Mouse (Mus musculus) lung, postnatal 10 days (tissue): ENCODE results near the gene Kcns3.
A peak's percentile ranks its signal among the peaks of the same experiment; 100 is the strongest.

Experiments
- DNase-seq: peaks from one replicate; pipeline ENCODE4 v3.0.0; 2021

The Kcns3 gene

GRCm38 (mm10) chr12:11151015-11151414, at the start of gene Kcns3:
TSS of gene Kcns3 (minus strand) at chr12:11151056.
- no peak for DNase-seq

GRCm38 (mm10) chr12:11198551-11198950, 47.7 kb upstream of the Kcns3 start:
- no peak for DNase-seq

GRCm38 (mm10) chr12:11198026-11198425, 47.2 kb upstream of the Kcns3 start:
- no peak for DNase-seq

GRCm38 (mm10) chr12:11196830-11197229, 46.0 kb upstream of the Kcns3 start:
- no peak for DNase-seq

GRCm38 (mm10) chr12:11196142-11196597, 45.3 kb upstream of the Kcns3 start:
- DNase-seq, result peak; percentile 85

- DNase-seq, result peak; percentile 33
These were observed 44.2 kb upstream of the Kcns3 start for GRCm38 (mm10) chr12:11195031-11195430.

DNA sequence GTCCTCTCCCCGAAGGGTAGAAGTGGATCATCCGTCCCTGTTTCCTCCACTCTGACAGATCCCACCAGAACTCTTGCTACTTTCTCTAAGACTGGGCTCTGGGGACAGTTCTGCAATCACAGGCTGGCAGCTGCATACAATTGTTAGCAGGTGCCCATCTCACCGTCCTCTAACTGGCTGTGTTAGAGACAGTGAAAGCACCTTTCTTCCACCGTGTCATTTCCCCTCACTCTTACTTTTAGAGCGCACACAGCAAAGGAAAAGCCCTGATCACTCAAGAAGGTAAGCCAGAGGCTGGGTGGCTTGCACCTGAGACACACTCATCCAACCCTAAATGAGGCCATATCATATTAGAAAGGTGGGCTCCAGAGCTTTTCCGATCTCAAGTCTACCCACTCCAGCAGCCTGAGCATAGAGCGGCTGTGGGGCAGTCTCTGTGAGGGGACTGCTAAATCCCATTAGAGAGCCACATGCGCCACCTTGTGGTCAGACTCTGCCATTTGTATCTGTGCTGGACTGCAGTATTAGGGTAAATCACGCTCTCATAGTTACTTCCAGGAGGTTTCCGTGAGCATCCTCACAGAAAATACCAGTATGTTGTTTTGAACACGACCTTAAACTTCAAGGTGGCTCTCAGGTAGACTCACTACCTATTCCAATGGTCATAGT, 27.8 kb upstream of the Kcns3 start:
- peak; percentile 92 for DNase-seq

GRCm38 (mm10) chr12:11177408-11178394, 26.8 kb upstream of the Kcns3 start:
- peak; percentile 53 for DNase-seq

GRCm38 (mm10) chr12:11158670-11159069, 7.8 kb upstream of the Kcns3 start:
- no peak for DNase-seq

DNA sequence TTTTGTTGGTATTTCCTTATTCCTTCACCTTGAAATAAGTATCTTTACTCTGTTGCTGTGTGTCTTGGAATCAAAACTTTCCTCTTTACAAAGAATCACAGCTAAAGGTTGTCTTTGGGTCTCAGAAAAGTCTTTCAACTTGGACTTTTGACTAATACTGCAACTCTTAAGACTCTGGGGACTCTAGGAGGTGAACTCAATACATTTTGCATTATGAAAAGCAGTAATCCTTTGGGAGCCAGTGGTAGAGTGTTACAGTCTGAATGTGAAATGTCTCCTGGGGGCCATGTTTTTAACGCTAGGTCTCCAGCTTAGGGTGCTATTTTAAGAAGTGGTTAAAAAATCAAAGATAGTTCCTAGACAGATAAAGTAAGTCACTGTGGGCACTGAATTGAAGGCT, 4.3 kb upstream of the Kcns3 start:
- DNase-seq, result no peak

- DNase-seq, result no peak
These were observed 2.7 kb upstream of the Kcns3 start for GRCm38 (mm10) chr12:11153587-11153986.

DNA sequence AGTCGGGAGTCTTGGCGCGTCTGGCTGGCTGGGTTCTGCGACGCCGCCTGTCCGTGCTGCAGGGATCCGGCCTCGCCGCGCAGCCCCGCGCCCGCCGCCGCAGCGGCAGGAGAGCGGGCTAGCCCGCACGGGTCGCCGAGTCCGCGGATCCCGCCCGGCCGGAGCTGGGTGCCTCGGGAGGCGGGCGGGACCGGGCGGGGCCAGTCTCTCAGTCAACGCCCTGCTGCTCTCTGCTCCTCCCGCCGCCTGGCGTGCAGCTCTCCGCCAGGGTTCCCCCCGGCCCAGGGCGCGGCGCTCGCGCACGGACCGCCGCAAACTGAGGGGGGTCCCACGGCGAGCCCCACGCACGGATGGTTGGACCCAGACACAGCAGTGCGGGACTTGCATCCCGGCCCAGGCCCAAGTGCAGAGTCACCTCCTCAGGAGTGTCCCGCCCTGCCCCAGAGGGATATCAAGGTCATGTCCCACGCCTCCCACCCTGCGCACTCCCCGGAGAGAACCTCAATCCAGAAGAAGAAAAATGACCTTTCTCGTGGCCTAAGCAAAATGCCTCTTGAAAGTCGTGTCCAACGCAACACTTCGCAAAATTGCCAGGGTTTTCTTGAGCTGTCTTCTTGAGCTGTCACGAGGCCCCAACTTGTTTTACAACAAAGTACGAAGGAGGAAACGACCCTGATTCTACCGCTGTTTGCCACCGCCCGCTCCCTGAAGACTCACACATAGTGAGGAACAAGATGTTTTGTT, 492 bp downstream of the Kcns3 start:
- DNase-seq, result peak; percentile 69

DNA sequence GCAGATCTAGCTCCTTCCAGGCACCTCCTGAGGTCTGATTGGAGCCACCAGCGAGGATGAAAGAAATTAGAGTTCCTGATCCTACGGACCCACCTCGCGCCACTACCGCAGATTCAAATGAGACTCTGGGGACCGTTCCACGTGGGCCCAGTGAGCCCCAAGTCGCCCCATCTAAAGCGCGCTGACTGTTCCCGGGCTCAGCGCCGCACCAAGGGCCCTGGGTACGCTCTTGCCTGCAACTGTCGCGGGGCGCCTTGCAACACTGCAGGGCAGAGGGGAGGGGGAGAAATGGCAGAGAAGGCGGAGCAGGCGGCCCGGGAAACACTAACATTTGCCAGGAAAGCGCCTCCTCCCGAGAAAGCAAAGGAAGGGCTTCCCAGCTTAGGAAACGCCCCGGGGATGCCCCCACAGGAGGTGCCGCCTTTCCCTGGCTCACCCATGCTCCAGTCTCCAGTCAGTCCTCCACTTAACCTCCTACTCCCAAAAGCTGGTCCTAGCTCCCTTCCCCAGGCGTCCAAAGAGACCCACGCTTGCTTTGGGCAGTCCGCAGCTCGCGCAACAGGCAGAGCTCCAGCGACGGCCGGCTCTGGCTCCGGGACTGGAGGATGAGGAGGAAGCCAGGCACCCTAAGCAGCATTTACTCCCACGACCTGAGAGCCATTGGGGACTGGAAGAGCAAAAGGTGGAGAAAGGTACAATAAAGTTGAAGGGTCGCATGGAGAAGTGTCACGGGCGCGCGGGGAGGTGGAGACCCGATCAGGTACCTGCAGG, 1.2 kb downstream of the Kcns3 start:
- peak; percentile 90 for DNase-seq

GRCm38 (mm10) chr12:11149121-11149420, 1.8 kb downstream of the Kcns3 start:
- DNase-seq, result no peak

DNA sequence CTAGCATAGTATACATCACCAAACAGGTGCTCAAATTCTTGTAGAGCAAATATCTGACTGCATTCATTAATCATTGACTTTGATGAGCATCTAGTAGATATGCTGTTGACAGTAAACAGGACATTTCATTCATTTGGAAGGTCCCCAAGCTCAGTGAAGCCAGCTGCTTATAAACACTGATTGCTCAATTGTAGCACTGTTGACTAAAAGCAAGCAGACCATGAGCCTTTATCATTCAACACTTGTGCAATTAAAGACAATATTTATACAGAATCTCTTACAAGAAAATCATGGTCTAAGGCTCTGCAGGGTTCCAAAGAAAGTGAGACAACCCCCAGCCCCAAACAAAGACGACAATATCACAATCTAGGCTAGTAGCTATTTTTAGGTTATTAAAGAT, 6.0 kb downstream of the Kcns3 start:
- peak; percentile 56 for DNase-seq

DNA sequence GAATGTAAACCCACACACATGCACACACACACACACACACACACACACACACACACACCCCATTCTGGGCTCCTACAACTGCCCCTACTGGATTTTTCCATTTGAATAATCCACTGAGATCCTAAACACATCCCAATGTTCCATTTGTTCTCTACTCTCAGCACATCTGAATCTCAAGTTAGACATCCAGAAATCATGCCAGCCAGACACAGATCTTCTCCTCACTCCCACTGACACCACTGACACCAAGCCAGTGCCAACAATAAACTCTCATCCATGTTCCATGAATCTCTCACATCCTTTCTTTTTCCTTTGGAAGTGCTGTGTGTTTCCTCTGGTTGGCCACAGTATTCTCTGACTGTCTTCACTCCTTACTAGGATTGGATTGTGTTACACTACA, 18.4 kb downstream of the Kcns3 start:
- peak; percentile 53 for DNase-seq

DNA sequence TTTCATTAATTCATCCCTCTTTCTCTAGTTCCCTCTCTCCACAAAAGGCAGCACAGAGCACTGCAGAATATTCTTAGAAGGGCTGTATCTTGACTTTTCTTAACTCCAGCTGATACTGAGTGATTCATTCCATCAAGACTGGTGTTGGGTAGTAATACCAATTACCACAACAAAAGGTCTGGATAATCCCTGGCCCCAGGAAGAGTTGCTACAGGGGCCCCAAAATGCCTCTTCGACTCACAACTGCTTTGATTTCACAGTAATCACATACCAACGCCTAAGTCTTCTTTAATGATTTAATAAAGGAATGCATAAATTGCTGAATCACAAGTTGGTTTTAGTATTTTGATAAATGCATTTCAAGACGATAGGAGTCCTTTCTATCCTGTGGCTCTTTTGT, 21.7 kb downstream of the Kcns3 start:
- DNase-seq, result no peak

GRCm38 (mm10) chr12:11126186-11126759, 24.6 kb downstream of the Kcns3 start:
- no peak for DNase-seq

DNA sequence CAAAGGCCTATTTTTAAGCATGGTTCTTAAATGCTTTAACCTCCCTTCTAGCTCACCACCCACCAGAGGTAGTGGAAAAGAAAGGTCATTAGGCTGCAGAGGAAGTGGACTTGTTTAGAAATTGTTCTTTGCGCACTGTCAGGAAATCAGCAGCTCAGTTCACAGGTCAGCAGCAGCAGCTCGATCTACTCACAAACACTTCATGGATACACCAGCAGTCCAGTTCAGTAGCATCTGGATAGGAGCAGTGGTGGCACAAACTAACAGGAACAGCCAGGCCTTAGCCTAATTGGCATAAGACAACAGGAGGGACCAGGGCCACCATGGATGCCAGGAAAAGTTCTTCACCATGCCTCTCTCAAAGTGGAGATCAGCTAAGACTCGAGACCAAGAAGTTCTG, 49.3 kb downstream of the Kcns3 start:
- DNase-seq, result peak; percentile 73

GRCm38 (mm10) chr12:11088626-11089372, 62.1 kb downstream of the Kcns3 start:
- DNase-seq, result peak; percentile 78

DNA sequence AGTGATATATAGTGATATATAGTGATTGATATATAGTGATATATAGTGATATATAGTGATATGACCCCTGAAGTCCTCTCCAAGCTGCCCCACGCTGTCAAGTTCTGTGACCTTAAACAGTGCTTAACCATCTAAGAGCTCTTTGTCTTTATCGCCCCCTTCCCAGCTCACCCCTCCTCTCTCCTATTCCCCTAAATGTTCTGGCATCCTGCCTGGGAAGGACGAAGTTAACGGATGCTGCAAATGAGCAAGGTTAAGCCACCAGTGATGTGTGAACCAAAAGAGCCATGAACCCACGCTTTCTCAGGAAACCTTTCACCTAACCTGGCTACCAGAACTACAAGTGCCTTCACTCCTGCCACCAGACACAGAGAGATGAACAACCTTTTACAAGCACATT, 64.0 kb downstream of the Kcns3 start:
- peak; percentile 11 for DNase-seq
